ENCODE assay signal across 1 mouse cellular context in genomic region chr1:156610257-156610656, GRCm38 (mm10).
TF ChIP-seq lines count a peak whose summit lies in the region.

No protein-coding gene starts in this region.

TF ChIP-seq in MEL, 35 proteins besides CTCF, POLR2A, EP300 and RAD21 (continued from another document):
- no peak for TF ChIP-seq MEF2A (IDR thresholded peaks at IDR 0.05; ENCODE audit: extremely low read depth, insufficient replicate concordance, low read depth, low read length, poor library complexity, severe bottlenecking)
- TF ChIP-seq JUND (IDR thresholded peaks at IDR 0.05; ENCODE audit: low read depth, low read length): no peak
- no peak for TF ChIP-seq ZMIZ1 (IDR thresholded peaks at IDR 0.05; ENCODE audit: low read depth, low read length)
